Mouse (Mus musculus) embryonic facial prominence, embryonic 15.5 days (tissue): ENCODE measurements around the gene Pfpl. TPM values are rescaled to one million over a fixed set of nuclear protein-coding genes. Genes with fewer than 3 reads are reported as not detected.

Experiments used
- ATAC-seq: fragments of 200-750 bp; cut with Nextera tagmentation; 2 replicates; pipeline ENCODE4 v1.8.0; 2017; ENCODE audit warnings: low read depth, moderate TSS enrichment; ENCODE audit not compliant: insufficient number of reproducible peaks, low FRiP score, low TSS enrichment
- H3K27ac ChIP-seq: fragments of 300-500 bp; sonication (generic); replicated peaks from 2 replicates; pipeline ENCODE4 v1.5.1; 2015; ENCODE audit warnings: mild to moderate bottlenecking, inconsistent platforms
- H3K27me3 ChIP-seq: fragments of 300-500 bp; sonication (generic); 2 replicates; pipeline ENCODE4 v1.6.1; 2015; ENCODE audit warnings: inconsistent platforms
- H3K36me3 ChIP-seq: fragments of 300-500 bp; sonication (generic); 2 replicates; pipeline ENCODE4 v1.6.1; 2015; ENCODE audit warnings: mild to moderate bottlenecking, inconsistent platforms
- H3K4me1 ChIP-seq: fragments of 300-500 bp; sonication (generic); 2 replicates; pipeline ENCODE4 v1.6.1; 2015; ENCODE audit warnings: inconsistent platforms
- H3K4me2 ChIP-seq: fragments of 300-500 bp; sonication (generic); replicated peaks from 2 replicates; pipeline ENCODE4 v1.6.1; 2015; ENCODE audit warnings: mild to moderate bottlenecking, inconsistent platforms
- H3K4me3 ChIP-seq: fragments of 300-500 bp; sonication (generic); replicated peaks from 2 replicates; pipeline ENCODE4 v1.5.1; 2015; ENCODE audit warnings: mild to moderate bottlenecking, inconsistent platforms
- H3K9ac ChIP-seq: fragments of 300-500 bp; sonication (generic); 2 replicates; pipeline ENCODE4 v1.6.1; 2015; ENCODE audit warnings: inconsistent platforms
- H3K9me3 ChIP-seq: fragments of 300-500 bp; sonication (generic); replicated peaks from 2 replicates; pipeline ENCODE4 v1.6.1; 2016; ENCODE audit warnings: inconsistent platforms
- WGBS: fragments of 180-500 bp; shearing (Covaris S2); methylation state at CpG from one replicate; pipeline ENCODE4 v1.1.7; 2015; 5-methylcytosine and 5-hydroxymethylcytosine counted together
- polyA plus RNA-seq: library from polyadenylated mRNA; unstranded; fragments of >200 nt; fragmentation: Nextera tagmentation; extraction: Ambion mirVana; gene quantifications from 2 replicates; pipeline ENCODE4 v1.2.1, GENCODE M21; 2015

Pfpl gene
- polyA plus RNA-seq, 1 experiment from 2014 or later = not detected

DNA sequence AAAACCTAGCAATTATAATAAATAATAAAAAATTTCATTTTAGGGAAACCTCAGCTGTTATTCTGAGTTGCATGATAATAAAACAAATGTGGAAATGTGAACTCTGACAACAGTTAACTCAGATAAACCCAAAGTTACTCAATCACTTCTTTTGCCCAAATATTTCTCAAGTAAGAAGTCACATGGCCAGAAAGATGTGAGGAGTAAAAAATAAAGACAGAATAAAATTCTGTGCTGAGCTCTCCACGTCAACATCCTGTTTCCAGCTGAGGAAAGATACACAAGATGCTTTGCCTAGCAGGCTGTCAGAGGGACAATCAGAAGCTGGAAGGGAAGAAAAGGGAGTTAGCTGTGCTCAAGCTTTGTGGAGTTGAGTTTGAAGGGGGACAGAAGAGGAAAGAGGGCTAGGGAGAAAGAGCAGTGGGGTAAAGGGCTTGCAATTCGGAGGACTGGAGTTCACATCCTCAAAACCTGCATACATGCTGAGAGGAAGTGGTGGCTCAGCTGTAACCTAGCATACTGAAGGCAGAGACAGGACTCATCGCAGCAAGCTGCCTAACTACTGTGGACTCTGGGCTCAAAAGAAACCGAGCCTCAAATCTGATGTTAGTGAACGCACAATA lies 12.5 kb downstream of the Pfpl start:
- Histone ChIP-seq H3K36me3 (no peaks in the 10 kb centered on the region), H3K9ac (no peak overlapping the region), H3K27me3 (no peaks in the 10 kb centered on the region), H3K27ac (no peak overlapping the region), H3K4me1 (no peaks in the 10 kb centered on the region), H3K4me3 (no peak overlapping the region), H3K4me2 (no peak overlapping the region), H3K9me3 (no peaks in the 10 kb centered on the region)
- WGBS = 59% methylated on average over 5 of the region's 5 CpGs
- ATAC-seq = no peak

DNA sequence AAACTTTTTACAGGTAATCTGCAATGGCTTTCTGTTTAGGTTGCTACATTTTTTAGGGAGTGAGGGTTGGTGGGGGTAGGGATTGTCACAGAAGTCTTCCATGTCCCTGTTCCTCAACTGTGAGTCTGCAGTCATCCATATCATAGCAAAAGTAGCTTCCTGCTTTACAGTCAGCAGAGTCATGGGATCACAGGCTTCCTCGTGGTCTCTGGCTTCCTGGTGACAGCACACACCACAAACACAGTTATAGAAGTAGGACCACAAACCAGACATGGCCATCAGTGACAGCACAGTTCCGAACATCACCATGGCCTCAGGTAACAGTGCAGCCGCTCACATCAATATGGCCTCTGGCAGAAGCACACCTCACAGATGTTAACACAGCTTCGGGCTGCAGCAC lies 14.9 kb downstream of the Pfpl start:
- Histone ChIP-seq H3K27ac (no peak overlapping the region), H3K4me1 (no peaks in the 10 kb centered on the region), H3K9ac (no peak overlapping the region), H3K27me3 (no peaks in the 10 kb centered on the region), H3K4me3 (no peak overlapping the region), H3K36me3 (no peaks in the 10 kb centered on the region), H3K9me3 (no peaks in the 10 kb centered on the region), H3K4me2 (no peak overlapping the region)
- no peak for ATAC-seq
- 73% methylated on average over 4 of the region's 4 CpGs for WGBS

DNA sequence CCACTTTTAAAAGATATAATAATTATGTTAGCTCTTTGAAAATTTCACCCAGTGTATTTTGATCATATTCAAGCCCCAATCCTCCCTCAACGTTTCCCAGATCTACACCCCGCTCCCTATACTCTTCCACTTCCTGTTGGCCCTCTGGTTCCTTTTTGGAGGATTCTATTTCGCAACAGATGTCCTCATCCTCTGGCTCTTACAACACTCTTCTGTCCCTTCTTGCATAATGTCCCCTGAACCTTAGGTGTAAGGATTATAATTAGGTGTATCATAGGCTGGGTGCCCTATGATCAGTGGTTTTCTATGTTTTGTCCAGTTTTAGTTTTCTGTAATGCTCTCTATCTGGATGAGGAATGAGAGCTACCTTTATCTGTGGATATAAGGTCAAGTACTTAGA lies 17.3 kb downstream of the Pfpl start:
- Histone ChIP-seq H3K4me3 (no peak overlapping the region), H3K4me1 (no peaks in the 10 kb centered on the region), H3K4me2 (no peak overlapping the region), H3K9ac (no peak overlapping the region), H3K36me3 (no peaks in the 10 kb centered on the region), H3K9me3 (no peaks in the 10 kb centered on the region), H3K27ac (no peak overlapping the region), H3K27me3 (no peaks in the 10 kb centered on the region)
- ATAC-seq = no peak
- WGBS = 64% methylated on average over 3 of the region's 3 CpGs

- 36% methylated on average over 12 of the region's 12 CpGs for WGBS
- H3K9me3 ChIP-seq = no peaks in the 10 kb centered on the region
- H3K27ac ChIP-seq = no peak overlapping the region
- H3K4me3 ChIP-seq = 0 out of 2 replicates have a peak overlapping the region, but pooled peaks have one; percentile 16
- no peaks in the 10 kb centered on the region for H3K36me3 ChIP-seq
- no peak overlapping the region for H3K9ac ChIP-seq
- peaks cover 6% of the 10 kb centered on the region; the same call in 1 of the 2 replicates for H3K4me1 ChIP-seq
- no peak for ATAC-seq
- H3K4me2 ChIP-seq = peak overlapping the region; percentile 27; the same call in 1 of the 2 replicates
- no peaks in the 10 kb centered on the region for H3K27me3 ChIP-seq
These were observed 29.8 kb downstream of the Pfpl start for GRCm38 (mm10) chr19:12457401-12458066.

- H3K9me3 ChIP-seq = no peaks in the 10 kb centered on the region
- H3K27ac ChIP-seq = no peak overlapping the region
- H3K4me3 ChIP-seq = no peak overlapping the region
- H3K36me3 ChIP-seq = no peaks in the 10 kb centered on the region
- H3K9ac ChIP-seq = no peak overlapping the region
- ATAC-seq = no peak
- WGBS = 82% methylated on average over 4 of the region's 4 CpGs
- H3K4me2 ChIP-seq = no peak overlapping the region
- H3K27me3 ChIP-seq = no peaks in the 10 kb centered on the region
- peaks cover 6% of the 10 kb centered on the region; the same call in 1 of the 2 replicates for H3K4me1 ChIP-seq
These were observed 31.8 kb downstream of the Pfpl start for GRCm38 (mm10) chr19:12459516-12459915.

DNA sequence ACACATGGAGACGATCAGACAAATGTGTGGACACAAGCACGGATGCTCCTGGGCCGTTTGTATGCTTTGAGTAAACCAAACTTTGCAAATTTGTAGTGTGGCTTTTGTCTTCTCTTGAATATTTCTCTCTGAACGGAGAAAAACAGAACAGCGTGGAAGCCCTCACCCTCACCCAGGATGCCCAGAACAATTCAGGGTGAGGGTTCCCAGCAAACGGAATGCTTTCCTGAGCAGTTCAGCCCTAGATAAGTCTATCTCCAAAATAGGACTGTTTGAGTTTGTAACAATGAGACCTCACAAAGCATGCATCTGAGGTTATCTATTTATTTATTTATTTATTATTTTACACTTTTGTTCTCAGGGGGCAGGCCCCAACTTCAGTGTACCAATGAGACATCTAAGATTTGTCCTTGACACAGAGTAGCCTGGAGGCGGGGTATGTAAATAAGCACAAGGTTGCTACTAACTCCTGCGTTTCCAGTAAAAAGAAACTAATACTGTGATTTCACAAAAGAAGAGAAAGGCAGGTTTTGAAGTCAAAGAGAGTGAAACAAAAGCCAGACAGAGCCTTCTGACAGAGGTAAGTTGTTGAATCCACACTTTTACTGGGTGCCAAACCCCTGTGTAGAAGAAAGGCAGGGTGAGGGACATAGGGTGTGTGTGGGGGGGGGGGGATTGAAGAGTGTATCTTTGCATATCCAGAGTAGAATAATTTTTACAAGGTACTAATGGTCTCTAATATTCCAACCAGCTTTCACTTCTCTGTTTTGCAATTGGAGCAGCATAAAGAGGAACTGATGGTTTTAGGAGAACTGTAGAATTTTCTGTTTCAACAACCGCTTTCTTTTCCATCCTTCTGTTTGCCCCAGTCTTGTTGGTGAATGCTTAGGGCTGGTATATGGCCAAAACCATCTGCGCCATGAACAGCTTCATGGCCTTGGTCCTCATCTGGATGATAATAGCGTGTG lies 32.9 kb downstream of the Pfpl start, which contains the start of gene Mpeg1:
Gene Mpeg1, plus strand, starts transcription at position 498 of the 968 bp plus-strand sequence.
- peaks cover 6% of the 10 kb centered on the region; the same call in 1 of the 2 replicates for H3K4me1 ChIP-seq
- H3K9me3 ChIP-seq = no peaks in the 10 kb centered on the region
- H3K27me3 ChIP-seq = no peaks in the 10 kb centered on the region
- no peak within 1 kb of the TSS for H3K9ac ChIP-seq
- ATAC-seq = no peak
- WGBS = 73% methylated on average over 11 of the region's 11 CpGs
- H3K4me3 ChIP-seq = no peak within 1 kb of the TSS
- H3K4me2 ChIP-seq = no peak within 1 kb of the TSS
- no peaks in the 10 kb centered on the region for H3K36me3 ChIP-seq
- no peak within 1 kb of the TSS for H3K27ac ChIP-seq

- no peak for ATAC-seq
- H3K27ac ChIP-seq = no peak overlapping the region
- 63% methylated on average over 7 of the region's 7 CpGs for WGBS
These were observed 35.4 kb downstream of the Pfpl start for GRCm38 (mm10) chr19:12462851-12463721.

GRCm38 (mm10) chr19:12463722-12464035 lies 36.0 kb downstream of the Pfpl start:
- Histone ChIP-seq H3K27me3 (no peaks in the 10 kb centered on the region), H3K9ac (no peak overlapping the region), H3K27ac (no peak overlapping the region), H3K4me3 (no peak overlapping the region), H3K4me1 (no peaks in the 10 kb centered on the region), H3K9me3 (no peaks in the 10 kb centered on the region), H3K4me2 (no peak overlapping the region), H3K36me3 (no peaks in the 10 kb centered on the region)
- no peak for ATAC-seq
- 19% methylated on average over 1 of the region's 1 CpGs for WGBS

More at GRCm38 (mm10) chr19:12462851-12463721, 35.4 kb downstream of the Pfpl start:
- no peaks in the 10 kb centered on the region for H3K4me1 ChIP-seq
- H3K4me2 ChIP-seq = no peak overlapping the region
- no peak overlapping the region for H3K9ac ChIP-seq
- H3K27me3 ChIP-seq = no peaks in the 10 kb centered on the region
- no peak overlapping the region for H3K4me3 ChIP-seq
- no peaks in the 10 kb centered on the region for H3K9me3 ChIP-seq
- H3K36me3 ChIP-seq = no peaks in the 10 kb centered on the region

DNA sequence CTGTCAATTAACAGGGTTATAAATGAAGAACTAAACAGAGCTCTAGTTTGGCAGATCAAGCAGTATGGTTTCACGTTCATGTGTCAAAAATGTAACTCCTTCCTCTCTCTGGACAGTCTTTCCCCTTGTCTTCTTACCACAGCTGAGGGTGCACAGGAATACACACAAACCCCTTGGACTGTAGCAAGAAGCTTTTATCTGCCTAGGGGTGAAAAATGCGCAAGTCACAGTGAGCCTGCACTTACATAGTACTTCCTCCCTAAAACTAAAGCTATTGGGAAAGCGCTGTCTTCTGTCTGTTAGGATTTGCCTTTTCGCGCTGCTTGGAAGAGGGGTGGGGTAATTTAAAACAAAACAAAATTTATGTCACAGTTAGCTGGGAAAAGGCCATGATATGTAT lies 36.4 kb downstream of the Pfpl start:
- Histone ChIP-seq H3K4me3 (no peak overlapping the region), H3K9ac (no peak overlapping the region), H3K4me2 (no peak overlapping the region), H3K27ac (no peak overlapping the region), H3K27me3 (no peaks in the 10 kb centered on the region), H3K4me1 (no peaks in the 10 kb centered on the region), H3K36me3 (peaks cover 3% of the 10 kb centered on the region; the same call in 1 of the 2 replicates), H3K9me3 (no peaks in the 10 kb centered on the region)
- no peak for ATAC-seq
- 71% methylated on average over 5 of the region's 5 CpGs for WGBS

- Histone ChIP-seq H3K9me3 (no peaks in the 10 kb centered on the region), H3K36me3 (peaks cover 7% of the 10 kb centered on the region; the same call in 1 of the 2 replicates), H3K4me3 (no peak overlapping the region), H3K4me1 (no peaks in the 10 kb centered on the region), H3K27ac (no peak overlapping the region), H3K9ac (no peak overlapping the region), H3K4me2 (no peak overlapping the region), H3K27me3 (no peaks in the 10 kb centered on the region)
- no peak for ATAC-seq
- WGBS = 75% methylated on average over 4 of the region's 4 CpGs
These were observed 37.0 kb downstream of the Pfpl start for GRCm38 (mm10) chr19:12464674-12465073.
